Mouse (Mus musculus) olfactory bulb, adult 2 months (tissue): ENCODE results near the gene Klf13.

Experiments
- CTCF ChIP-seq: fragments of 200-500 bp; IDR thresholded peaks from 2 replicates; pipeline ENCODE4 v1.5.1; 2012; ENCODE audit warnings: low read depth, mild to moderate bottlenecking, low read length, moderate library complexity; ENCODE audit not compliant: insufficient read depth
- POLR2A ChIP-seq: fragments of 200-500 bp; IDR thresholded peaks from 2 replicates; pipeline ENCODE4 v1.6.1; 2012; ENCODE audit warnings: mild to moderate bottlenecking, low read depth, low read length, moderate library complexity; ENCODE audit not compliant: insufficient read depth

- no peak for TF ChIP-seq CTCF
- no peak for TF ChIP-seq POLR2A
Measured at GRCm38 (mm10) chr7:63963632-63964031, 24.9 kb upstream of the Klf13 start.
